Mouse (Mus musculus): ENCODE data around the gene Ercc2. TPM values are rescaled to one million over a fixed set of nuclear protein-coding genes. Genes with fewer than 3 reads are reported as not detected.

Ercc2 gene
- polyA plus RNA-seq, 1 experiment from 2014 or later, result 11.8 TPM

DNA sequence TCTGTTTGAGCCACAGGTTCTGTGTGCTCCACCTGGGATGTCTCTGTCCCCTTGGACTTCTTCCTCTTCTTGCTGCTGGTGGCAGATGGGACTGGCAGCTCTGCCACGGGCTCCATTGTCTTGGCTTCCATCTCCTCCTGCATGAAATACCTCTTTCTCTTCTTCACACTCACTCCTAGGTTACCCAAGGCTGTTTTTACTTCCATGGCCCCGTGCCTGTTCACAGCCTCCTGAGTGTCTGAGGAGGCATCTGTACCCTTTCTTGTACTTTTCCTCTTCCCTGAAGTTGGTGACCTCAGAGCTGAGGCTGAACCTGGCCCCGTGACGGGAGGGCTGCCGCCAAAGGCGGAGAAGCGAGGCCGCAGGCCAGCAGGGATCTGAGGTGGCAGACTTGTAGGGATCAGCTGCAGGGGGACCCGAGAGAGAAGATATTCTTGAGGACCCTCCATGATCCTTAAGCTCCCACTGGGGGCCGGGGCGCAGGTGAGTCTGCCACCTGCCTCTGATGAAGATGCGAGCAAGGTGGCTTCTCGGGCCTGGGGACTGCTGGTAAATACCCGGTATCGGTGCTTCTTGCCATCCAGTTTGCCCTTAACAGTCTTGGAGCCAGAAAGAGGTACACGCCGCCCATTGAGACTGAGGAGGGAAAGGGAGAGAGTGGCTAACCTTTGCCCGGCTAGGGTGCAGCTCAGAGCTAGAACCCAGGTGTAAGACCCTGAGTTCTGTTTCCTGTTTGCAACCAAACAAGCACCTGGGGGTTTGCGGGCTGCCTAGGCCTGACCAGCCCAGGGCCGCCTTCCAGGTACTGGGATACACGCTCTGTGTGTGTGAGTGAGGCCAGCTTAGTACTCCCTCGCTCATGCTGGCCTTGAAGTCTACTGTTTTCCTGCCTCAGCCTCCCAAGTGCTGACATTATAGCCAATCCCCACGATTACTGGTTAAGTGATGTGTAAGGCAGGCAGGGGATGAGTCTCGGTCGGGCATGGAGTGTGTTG is 24.1 kb upstream of the Ercc2 start:
- Histone ChIP-seq H3K27me3 (ENCODE audit: control insufficient read depth, insufficient read depth, low read length) (no peaks in the 10 kb centered on the region), H3K4me2 (ENCODE audit: low read depth, severe bottlenecking) (peak overlapping the region; percentile 91; the same call in 1 of the 2 replicates), H3K27ac (replicated peaks; ENCODE audit: low read depth, low read length) (no peak overlapping the region), H3K9me3 (ENCODE audit: control insufficient read depth, low read length) (no peaks in the 10 kb centered on the region), H3K4me1 (ENCODE audit: control insufficient read depth, insufficient read depth, low read length) (peaks cover 13% of the 10 kb centered on the region), H3K36me3 (ENCODE audit: control insufficient read depth, insufficient read depth, low read length) (peaks cover 9% of the 10 kb centered on the region; the same call in 1 of the 2 replicates), H3K9ac (ENCODE audit: low read length) (no peak overlapping the region), H3K4me3 (ENCODE audit: low read depth, low read length) (no peak overlapping the region)
- no peak for DNase-seq (ENCODE audit: low spot score)
- ATAC-seq (ENCODE audit: insufficient number of reproducible peaks, low FRiP score, low TSS enrichment, low read depth), result no peak
- WGBS, result 94% methylated on average over 25 of the region's 25 CpGs

DNA sequence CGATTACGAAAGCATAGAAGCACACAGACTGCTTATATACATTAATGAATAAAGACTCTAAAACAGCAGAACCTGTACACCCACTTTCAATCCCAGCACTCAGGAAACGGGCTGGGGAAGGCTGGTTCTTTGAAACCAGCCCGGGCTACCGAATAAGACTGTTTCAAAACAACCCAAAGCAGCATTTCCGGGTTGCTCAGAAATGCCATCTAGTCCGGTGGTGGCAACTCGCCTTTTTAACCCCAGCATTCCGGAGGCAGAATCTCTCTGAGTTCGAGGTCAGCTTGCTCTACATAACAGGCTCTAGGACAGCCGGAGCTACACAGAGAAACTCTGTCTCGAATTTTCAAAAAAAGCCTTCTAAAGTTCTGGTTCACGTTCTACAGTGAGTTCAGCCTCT is 23.2 kb upstream of the Ercc2 start:
- Histone ChIP-seq H3K27me3 (ENCODE audit: control insufficient read depth, insufficient read depth, low read length) (0 out of 2 replicates have a peak, but pooled peaks cover 2% of the 10 kb centered on the region), H3K9me3 (ENCODE audit: control insufficient read depth, low read length) (no peaks in the 10 kb centered on the region), H3K4me2 (ENCODE audit: low read depth, severe bottlenecking) (peak overlapping the region; percentile 91), H3K36me3 (ENCODE audit: control insufficient read depth, insufficient read depth, low read length) (peaks cover 5% of the 10 kb centered on the region; the same call in 1 of the 2 replicates), H3K4me1 (ENCODE audit: control insufficient read depth, insufficient read depth, low read length) (peaks cover 13% of the 10 kb centered on the region), H3K27ac (replicated peaks; ENCODE audit: low read depth, low read length) (no peak overlapping the region), H3K9ac (ENCODE audit: low read length) (peak overlapping the region; percentile 55), H3K4me3 (ENCODE audit: low read depth, low read length) (peak overlapping the region; percentile 68)
- ATAC-seq (ENCODE audit: insufficient number of reproducible peaks, low FRiP score, low TSS enrichment, low read depth), result no peak
- DNase-seq (ENCODE audit: low spot score), result no peak
- WGBS, result 23% methylated on average over 13 of the region's 13 CpGs

DNA sequence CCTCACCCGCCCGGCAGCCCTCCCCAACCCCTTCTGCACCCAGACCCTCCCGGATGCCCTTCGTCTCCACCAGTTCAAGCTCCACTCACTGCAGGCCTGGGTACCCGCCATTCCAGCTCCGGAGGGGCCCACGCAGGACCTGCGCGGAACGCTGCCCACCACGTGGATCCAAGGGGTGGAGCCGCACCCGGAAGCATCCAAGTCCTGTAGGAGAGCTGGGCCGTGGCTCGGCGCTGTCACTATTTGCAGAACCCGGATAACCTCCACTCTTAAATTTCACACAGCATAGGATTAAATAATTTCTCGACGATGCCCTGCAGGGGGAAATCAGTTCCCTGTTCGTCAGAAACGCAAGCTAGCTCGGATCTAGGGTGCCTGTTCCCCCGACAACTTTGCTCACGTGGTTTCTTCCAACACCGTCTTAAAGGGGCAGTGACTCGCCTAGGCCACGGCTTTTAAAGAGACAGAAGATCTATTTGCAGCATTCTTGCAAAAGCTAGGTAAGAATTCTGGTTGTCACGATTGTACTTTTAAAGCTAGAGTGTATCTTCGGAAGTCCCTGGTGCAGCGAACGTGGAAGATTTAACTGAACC is 22.4 kb upstream of the Ercc2 start, which contains the start of the genes Cd3eap and Ppp1r13l:
TSS of gene Cd3eap (minus strand) at position 185 of the 593 bp plus-strand sequence.
TSS of gene Ppp1r13l (plus strand) at position 451 of the 593 bp plus-strand sequence.
- H3K27me3 ChIP-seq (ENCODE audit: control insufficient read depth, insufficient read depth, low read length), result 0 out of 2 replicates have a peak, but pooled peaks cover 2% of the 10 kb centered on the region
- H3K4me2 ChIP-seq (ENCODE audit: low read depth, severe bottlenecking), result peak within 1 kb of the TSS; percentile 91
- peaks cover 5% of the 10 kb centered on the region; the same call in 1 of the 2 replicates for H3K36me3 ChIP-seq (ENCODE audit: control insufficient read depth, insufficient read depth, low read length)
- under 1% methylated on average over 31 of the region's 31 CpGs for WGBS
- 0 out of 2 replicates have a peak within 1 kb of the TSS, but pooled peaks have one; percentile 9 for H3K27ac ChIP-seq (replicated peaks; ENCODE audit: low read depth, low read length)
- ATAC-seq (ENCODE audit: insufficient number of reproducible peaks, low FRiP score, low TSS enrichment, low read depth) (peak; percentile 55; the same call in 1 of the 2 replicates), DNase-seq (ENCODE audit: low spot score) (peak; percentile 89)
- H3K4me1 ChIP-seq (ENCODE audit: control insufficient read depth, insufficient read depth, low read length), result peaks cover 13% of the 10 kb centered on the region
- peak within 1 kb of the TSS; percentile 68 for H3K4me3 ChIP-seq (ENCODE audit: low read depth, low read length)
- H3K9me3 ChIP-seq (ENCODE audit: control insufficient read depth, low read length), result no peaks in the 10 kb centered on the region
- H3K9ac ChIP-seq (ENCODE audit: low read length), result peak within 1 kb of the TSS; percentile 55

DNA sequence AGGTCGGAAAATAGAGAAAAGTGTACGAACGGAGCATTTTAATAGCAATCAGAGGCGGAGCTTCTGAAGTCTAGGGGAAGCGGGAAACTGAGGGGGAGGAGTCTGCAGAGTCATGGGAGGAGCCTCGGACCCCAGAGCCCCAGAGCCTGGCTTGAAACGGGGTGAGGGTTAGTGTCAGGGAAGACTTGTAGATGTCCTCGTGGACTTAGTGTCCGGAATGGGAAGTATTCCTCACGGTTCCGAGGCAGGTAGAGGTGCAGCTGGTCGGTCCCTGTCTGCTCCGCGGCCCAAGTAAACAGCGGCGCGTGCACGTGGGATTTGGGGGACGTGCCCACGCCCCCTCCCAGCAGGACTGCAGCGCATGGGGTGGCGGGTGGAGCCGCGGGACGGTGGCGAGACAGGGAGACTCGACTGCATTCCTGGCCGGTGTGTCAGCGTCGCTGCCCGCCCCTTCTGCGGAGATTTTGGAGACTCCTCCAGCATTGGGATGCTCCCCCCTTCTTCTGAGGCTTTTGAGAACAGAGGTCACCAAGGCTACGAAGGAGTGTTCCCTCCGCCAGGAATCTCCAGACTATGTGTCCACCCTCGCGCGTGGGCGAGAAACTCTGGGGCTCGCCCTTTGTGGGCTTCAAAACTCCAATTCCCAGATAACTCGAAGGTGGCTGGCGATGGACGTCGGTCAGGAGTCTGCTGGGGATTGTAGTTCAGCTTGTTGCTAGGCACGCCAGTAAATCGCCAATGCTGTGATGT is 21.7 kb upstream of the Ercc2 start:
- ATAC-seq (ENCODE audit: insufficient number of reproducible peaks, low FRiP score, low TSS enrichment, low read depth) (peak; percentile 78; the same call in 1 of the 2 replicates), DNase-seq (ENCODE audit: low spot score) (peak; percentile 84)
- Histone ChIP-seq H3K27ac (replicated peaks; ENCODE audit: low read depth, low read length) (0 out of 2 replicates have a peak overlapping the region, but pooled peaks have one; percentile 9), H3K4me2 (ENCODE audit: low read depth, severe bottlenecking) (peak overlapping the region; percentile 91), H3K4me1 (ENCODE audit: control insufficient read depth, insufficient read depth, low read length) (peaks cover 13% of the 10 kb centered on the region), H3K4me3 (ENCODE audit: low read depth, low read length) (peak overlapping the region; percentile 68), H3K9ac (ENCODE audit: low read length) (peak overlapping the region; percentile 55), H3K36me3 (ENCODE audit: control insufficient read depth, insufficient read depth, low read length) (peaks cover 5% of the 10 kb centered on the region; the same call in 1 of the 2 replicates), H3K27me3 (ENCODE audit: control insufficient read depth, insufficient read depth, low read length) (0 out of 2 replicates have a peak, but pooled peaks cover 2% of the 10 kb centered on the region), H3K9me3 (ENCODE audit: control insufficient read depth, low read length) (no peaks in the 10 kb centered on the region)
- WGBS, result under 1% methylated on average over 44 of the region's 45 CpGs

DNA sequence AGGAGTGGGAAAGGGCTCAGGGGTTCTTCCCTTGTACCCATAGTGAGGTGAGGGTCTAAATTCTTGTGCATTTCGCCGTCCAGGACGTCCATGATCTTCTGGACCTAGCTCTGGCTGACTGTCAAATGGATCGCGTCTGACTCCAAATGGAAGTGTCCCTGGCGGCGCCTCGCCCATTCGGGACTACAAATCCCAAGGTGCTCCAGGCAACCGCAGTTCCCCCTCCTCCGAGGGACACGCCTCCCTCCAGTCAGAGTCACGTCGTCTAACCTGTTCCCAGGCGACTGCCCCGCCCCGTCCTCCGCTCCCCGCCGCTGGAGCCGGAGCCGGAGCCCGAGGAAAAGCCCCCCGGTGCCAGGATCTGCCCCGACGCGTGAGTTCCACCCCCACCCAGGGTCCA is 20.9 kb upstream of the Ercc2 start:
- DNase-seq (ENCODE audit: low spot score) (peak; percentile 92), ATAC-seq (ENCODE audit: insufficient number of reproducible peaks, low FRiP score, low TSS enrichment, low read depth) (peak; percentile 71; the same call in 1 of the 2 replicates)
- H3K9ac ChIP-seq (ENCODE audit: low read length), result peak overlapping the region; percentile 40
- H3K4me2 ChIP-seq (ENCODE audit: low read depth, severe bottlenecking), result peak overlapping the region; percentile 91
- peak overlapping the region; percentile 68 for H3K4me3 ChIP-seq (ENCODE audit: low read depth, low read length)
- H3K9me3 ChIP-seq (ENCODE audit: control insufficient read depth, low read length), result no peaks in the 10 kb centered on the region
- 0 out of 2 replicates have a peak, but pooled peaks cover 2% of the 10 kb centered on the region for H3K27me3 ChIP-seq (ENCODE audit: control insufficient read depth, insufficient read depth, low read length)
- 0% methylated on average over 27 of the region's 27 CpGs for WGBS
- peaks cover 5% of the 10 kb centered on the region; the same call in 1 of the 2 replicates for H3K36me3 ChIP-seq (ENCODE audit: control insufficient read depth, insufficient read depth, low read length)
- H3K27ac ChIP-seq (replicated peaks; ENCODE audit: low read depth, low read length), result no peak overlapping the region
- H3K4me1 ChIP-seq (ENCODE audit: control insufficient read depth, insufficient read depth, low read length), result peaks cover 13% of the 10 kb centered on the region

DNA sequence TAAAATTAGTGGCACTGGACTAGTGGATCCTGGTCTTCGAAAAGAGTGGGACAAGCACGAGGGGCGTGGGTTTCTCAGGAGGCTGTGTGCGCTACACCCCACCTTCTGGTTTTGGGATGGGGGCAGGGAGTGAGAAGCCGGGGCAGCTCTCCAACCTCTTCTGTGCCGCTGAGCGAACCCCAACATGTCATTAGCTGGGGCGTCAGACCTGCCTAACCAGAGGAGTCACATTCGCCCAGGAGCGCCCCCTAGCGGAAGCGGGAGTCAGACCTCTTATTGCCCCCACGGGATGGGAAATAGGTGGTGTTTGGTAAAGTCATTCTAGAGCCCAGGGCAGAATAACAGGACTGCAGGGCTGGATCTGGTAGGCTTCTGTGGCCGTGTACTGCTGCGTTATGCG is 20.1 kb upstream of the Ercc2 start:
- ATAC-seq (ENCODE audit: insufficient number of reproducible peaks, low FRiP score, low TSS enrichment, low read depth) (no peak), DNase-seq (ENCODE audit: low spot score) (peak; percentile 82)
- peaks cover 13% of the 10 kb centered on the region for H3K4me1 ChIP-seq (ENCODE audit: control insufficient read depth, insufficient read depth, low read length)
- H3K4me3 ChIP-seq (ENCODE audit: low read depth, low read length), result peak overlapping the region; percentile 68
- 12% methylated on average over 16 of the region's 16 CpGs for WGBS
- no peak overlapping the region for H3K27ac ChIP-seq (replicated peaks; ENCODE audit: low read depth, low read length)
- H3K9me3 ChIP-seq (ENCODE audit: control insufficient read depth, low read length), result no peaks in the 10 kb centered on the region
- H3K27me3 ChIP-seq (ENCODE audit: control insufficient read depth, insufficient read depth, low read length), result 0 out of 2 replicates have a peak, but pooled peaks cover 2% of the 10 kb centered on the region
- peak overlapping the region; percentile 40; the same call in 1 of the 2 replicates for H3K9ac ChIP-seq (ENCODE audit: low read length)
- peaks cover 5% of the 10 kb centered on the region; the same call in 1 of the 2 replicates for H3K36me3 ChIP-seq (ENCODE audit: control insufficient read depth, insufficient read depth, low read length)
- peak overlapping the region; percentile 91 for H3K4me2 ChIP-seq (ENCODE audit: low read depth, severe bottlenecking)

DNA sequence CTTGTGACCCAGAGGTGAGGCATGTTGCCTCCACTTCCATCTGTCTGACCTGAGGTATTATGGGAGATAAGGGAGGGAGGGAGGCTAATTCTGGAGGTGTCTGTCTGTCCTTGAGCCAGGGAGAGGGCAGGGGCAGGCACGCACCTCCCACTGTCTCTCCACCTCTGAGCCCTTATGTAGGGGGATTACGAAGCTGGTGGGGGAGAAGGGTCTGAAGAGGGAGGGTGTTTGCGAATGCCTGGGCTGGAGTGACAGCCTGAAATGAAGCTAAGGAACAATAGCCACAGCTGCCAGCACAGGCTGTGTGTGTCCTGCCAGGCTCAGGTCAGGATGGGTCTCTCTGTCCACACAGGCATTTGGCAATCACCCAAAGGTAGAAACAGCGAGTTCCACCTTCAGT is 19.5 kb upstream of the Ercc2 start:
- Histone ChIP-seq H3K9ac (ENCODE audit: low read length) (no peak overlapping the region), H3K27ac (replicated peaks; ENCODE audit: low read depth, low read length) (no peak overlapping the region), H3K9me3 (ENCODE audit: control insufficient read depth, low read length) (no peaks in the 10 kb centered on the region), H3K4me2 (ENCODE audit: low read depth, severe bottlenecking) (no peak overlapping the region), H3K4me1 (ENCODE audit: control insufficient read depth, insufficient read depth, low read length) (peaks cover 13% of the 10 kb centered on the region), H3K36me3 (ENCODE audit: control insufficient read depth, insufficient read depth, low read length) (peaks cover 3% of the 10 kb centered on the region; the same call in 1 of the 2 replicates), H3K27me3 (ENCODE audit: control insufficient read depth, insufficient read depth, low read length) (0 out of 2 replicates have a peak, but pooled peaks cover 2% of the 10 kb centered on the region), H3K4me3 (ENCODE audit: low read depth, low read length) (no peak overlapping the region; the same call in 1 of the 2 replicates)
- ATAC-seq (ENCODE audit: insufficient number of reproducible peaks, low FRiP score, low TSS enrichment, low read depth) (no peak), DNase-seq (ENCODE audit: low spot score) (no peak)
- WGBS, result 68% methylated on average over 4 of the region's 4 CpGs

Data from limb, embryonic 11.5 days (tissue).